Mouse (Mus musculus): ENCODE data around the gene Kiss1r. TPM values are rescaled to one million over a fixed set of nuclear protein-coding genes. Genes with fewer than 3 reads are reported as not detected.

Kiss1r gene
- polyA plus RNA-seq, 1 experiment from 2014 or later, result 1.5 TPM

DNA sequence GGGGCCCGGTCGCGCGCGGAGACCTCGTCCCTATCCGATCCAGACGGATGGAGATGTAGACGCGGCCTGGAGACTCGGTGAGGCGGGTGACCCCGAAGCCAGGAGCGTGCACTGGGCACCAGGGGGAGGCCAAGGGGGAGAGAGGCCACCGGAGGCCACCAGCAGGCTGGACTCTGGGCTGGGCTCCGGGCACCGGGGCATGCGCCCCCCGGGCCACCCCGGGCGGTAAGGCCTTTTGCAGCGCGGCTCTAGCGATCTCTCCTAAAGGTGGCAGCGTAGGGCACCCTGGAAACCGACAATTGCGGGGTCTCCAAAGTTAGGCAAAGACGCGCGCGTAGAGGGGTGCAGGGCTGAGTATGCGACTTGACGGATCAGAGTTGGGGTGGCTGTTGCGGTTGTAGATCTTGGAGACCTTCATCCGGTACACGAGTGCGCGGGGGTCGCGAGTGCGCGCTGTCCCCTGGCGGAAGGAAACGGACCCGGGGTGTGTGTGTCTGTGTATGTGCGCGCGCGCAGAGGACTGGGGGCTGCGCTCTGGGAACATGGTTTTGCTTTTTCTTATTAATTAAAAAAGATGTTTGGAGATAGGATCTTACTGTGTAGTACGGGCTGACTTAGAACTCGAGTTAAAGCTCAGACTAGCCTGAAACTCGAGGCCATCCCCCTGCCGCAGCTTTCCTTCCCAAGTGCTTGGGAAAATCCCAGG, 10.7 kb downstream of the Kiss1r start:
- Histone ChIP-seq H3K9ac (replicated peaks) (peak overlapping the region; percentile 88), H3K9me3 (no peaks in the 10 kb centered on the region), H3K4me1 (peaks cover 55% of the 10 kb centered on the region), H3K27me3 (peaks cover 23% of the 10 kb centered on the region), H3K4me3 (peak overlapping the region; percentile 90), H3K27ac (replicated peaks) (peak overlapping the region; percentile 90), H3K36me3 (peaks cover 20% of the 10 kb centered on the region), H3K4me2 (replicated peaks) (peak overlapping the region; percentile 88)
- 0% methylated on average over 54 of the region's 54 CpGs for WGBS
- ATAC-seq (ENCODE audit: low FRiP score, low read depth), result peak; percentile 41

DNA sequence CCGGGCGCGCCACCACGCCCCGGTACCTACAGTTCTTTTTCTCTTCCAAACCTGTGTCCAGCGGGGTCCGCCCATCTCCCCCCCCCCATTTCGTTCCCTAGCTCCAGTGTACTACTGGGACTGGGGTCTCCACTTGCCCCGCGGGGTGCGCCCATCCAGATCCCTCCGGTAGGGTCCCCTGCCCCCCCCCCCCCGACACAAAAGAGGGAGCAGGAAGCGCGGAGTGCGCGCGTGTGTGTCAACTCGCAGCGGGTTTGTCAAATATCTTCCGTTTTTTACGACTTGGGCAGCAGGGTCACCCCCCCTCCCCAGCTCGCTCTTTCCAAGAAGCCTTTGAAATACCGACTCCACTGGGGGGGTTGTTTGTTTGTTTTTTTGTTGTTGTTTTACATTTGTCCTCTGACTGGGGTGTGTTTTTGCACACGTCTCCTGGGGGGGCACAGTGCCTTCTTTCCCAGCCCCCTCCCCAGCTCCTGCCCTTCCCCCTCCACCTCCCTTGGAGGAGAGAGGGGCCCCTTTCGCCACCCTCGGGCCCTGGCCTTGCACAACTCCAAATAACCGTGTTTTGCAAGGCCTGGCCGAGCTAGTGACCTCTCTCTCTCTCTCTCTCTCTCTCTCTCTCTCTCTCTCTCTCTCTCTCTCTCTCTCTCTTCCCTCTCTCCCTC, 11.4 kb downstream of the Kiss1r start:
- Histone ChIP-seq H3K27ac (replicated peaks) (peak overlapping the region; percentile 90), H3K27me3 (peaks cover 16% of the 10 kb centered on the region), H3K4me1 (peaks cover 62% of the 10 kb centered on the region), H3K4me2 (replicated peaks) (peak overlapping the region; percentile 88), H3K36me3 (peaks cover 26% of the 10 kb centered on the region), H3K9me3 (no peaks in the 10 kb centered on the region), H3K4me3 (peak overlapping the region; percentile 90), H3K9ac (replicated peaks) (peak overlapping the region; percentile 88)
- WGBS, result 0% methylated on average over 23 of the region's 29 CpGs
- ATAC-seq (ENCODE audit: low FRiP score, low read depth), result no peak

- H3K27me3 ChIP-seq, result peaks cover 8% of the 10 kb centered on the region
- peak overlapping the region; percentile 88 for H3K4me2 ChIP-seq (replicated peaks)
- no peak for ATAC-seq (ENCODE audit: low FRiP score, low read depth)
- H3K36me3 ChIP-seq, result peaks cover 31% of the 10 kb centered on the region
- H3K9ac ChIP-seq (replicated peaks), result peak overlapping the region; percentile 88
- H3K4me3 ChIP-seq, result peak overlapping the region; percentile 90
- H3K9me3 ChIP-seq, result no peaks in the 10 kb centered on the region
- WGBS, result 31% methylated on average over 9 of the region's 9 CpGs
- H3K4me1 ChIP-seq, result peaks cover 65% of the 10 kb centered on the region
- H3K27ac ChIP-seq (replicated peaks), result peak overlapping the region; percentile 90
Measured at GRCm38 (mm10) chr10:79928907-79929701, 12.3 kb downstream of the Kiss1r start.

DNA sequence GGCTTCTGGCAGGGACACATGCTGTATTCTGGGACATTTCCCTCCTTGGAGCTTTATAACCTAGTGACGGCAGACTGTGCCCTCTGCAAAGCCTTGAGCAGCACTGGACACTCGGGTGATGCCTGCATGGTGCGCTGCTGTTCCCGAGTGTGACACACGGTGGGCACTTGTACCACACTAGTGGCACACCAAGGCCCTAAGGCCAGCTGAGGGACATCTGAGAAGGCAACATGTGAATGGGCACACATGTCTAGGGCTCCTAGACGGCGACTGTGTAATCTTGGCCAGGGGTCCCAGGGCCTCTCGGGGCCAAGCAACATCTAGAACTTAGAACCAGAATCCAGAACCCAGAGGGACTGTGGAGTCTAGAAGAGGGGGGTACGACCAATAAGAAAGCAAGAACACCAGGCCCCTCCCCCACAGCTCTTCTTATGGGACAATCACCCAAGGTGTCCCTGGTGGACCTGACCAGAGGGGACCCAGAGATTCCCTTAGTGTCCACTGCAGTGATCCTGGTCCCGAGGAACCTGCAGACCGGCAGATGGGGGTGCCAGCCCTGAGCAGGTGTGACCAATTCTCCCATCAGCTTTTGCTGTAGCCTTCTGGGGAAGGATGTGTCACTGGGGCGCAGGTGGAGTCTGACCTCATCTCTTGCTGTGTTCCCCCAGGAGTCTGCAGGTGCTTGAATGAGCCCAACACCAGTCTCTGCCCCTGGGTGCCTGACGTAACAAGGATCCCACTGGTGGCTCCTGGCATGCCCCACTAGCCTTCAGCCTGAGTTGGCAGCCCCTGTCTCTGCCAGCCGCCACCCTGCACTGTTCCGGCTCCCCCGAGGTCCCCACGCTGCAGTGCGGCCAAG, 13.4 kb downstream of the Kiss1r start:
- Histone ChIP-seq H3K4me1 (peaks cover 62% of the 10 kb centered on the region), H3K4me3 (0 out of 2 replicates have a peak overlapping the region, but pooled peaks have one; percentile 4), H3K4me2 (replicated peaks) (peak overlapping the region; percentile 88; the same call in 1 of the 2 replicates), H3K9me3 (no peaks in the 10 kb centered on the region), H3K27ac (replicated peaks) (no peak overlapping the region), H3K9ac (replicated peaks) (0 out of 2 replicates have a peak overlapping the region, but pooled peaks have one; percentile 37), H3K36me3 (peaks cover 31% of the 10 kb centered on the region), H3K27me3 (peaks cover 6% of the 10 kb centered on the region)
- no peak for ATAC-seq (ENCODE audit: low FRiP score, low read depth)
- WGBS, result 87% methylated on average over 18 of the region's 18 CpGs

GRCm38 (mm10) chr10:79930826-79931186, 14.0 kb downstream of the Kiss1r start:
- no peak for ATAC-seq (ENCODE audit: low FRiP score, low read depth)
- peaks cover 4% of the 10 kb centered on the region for H3K27me3 ChIP-seq
- 0 out of 2 replicates have a peak overlapping the region, but pooled peaks have one; percentile 3 for H3K4me3 ChIP-seq
- H3K4me2 ChIP-seq (replicated peaks), result no peak overlapping the region
- H3K27ac ChIP-seq (replicated peaks), result no peak overlapping the region
- H3K4me1 ChIP-seq, result peaks cover 57% of the 10 kb centered on the region
- 0 out of 2 replicates have a peak overlapping the region, but pooled peaks have one; percentile 37 for H3K9ac ChIP-seq (replicated peaks)
- H3K9me3 ChIP-seq, result no peaks in the 10 kb centered on the region
- WGBS, result 87% methylated on average over 16 of the region's 16 CpGs
- H3K36me3 ChIP-seq, result peaks cover 31% of the 10 kb centered on the region

- H3K27ac ChIP-seq (replicated peaks), result no peak overlapping the region
- 86% methylated on average over 9 of the region's 9 CpGs for WGBS
- H3K36me3 ChIP-seq, result peaks cover 31% of the 10 kb centered on the region
- H3K9ac ChIP-seq (replicated peaks), result no peak overlapping the region
- H3K4me1 ChIP-seq, result peaks cover 50% of the 10 kb centered on the region
- no peak overlapping the region for H3K4me2 ChIP-seq (replicated peaks)
- no peak for ATAC-seq (ENCODE audit: low FRiP score, low read depth)
- H3K27me3 ChIP-seq, result no peaks in the 10 kb centered on the region
- H3K9me3 ChIP-seq, result no peaks in the 10 kb centered on the region
- no peak overlapping the region for H3K4me3 ChIP-seq
Measured at GRCm38 (mm10) chr10:79931797-79932196, 15.0 kb downstream of the Kiss1r start.

GRCm38 (mm10) chr10:79932736-79933135, 16.0 kb downstream of the Kiss1r start:
- H3K9ac ChIP-seq (replicated peaks), result 0 out of 2 replicates have a peak overlapping the region, but pooled peaks have one; percentile 16

DNA sequence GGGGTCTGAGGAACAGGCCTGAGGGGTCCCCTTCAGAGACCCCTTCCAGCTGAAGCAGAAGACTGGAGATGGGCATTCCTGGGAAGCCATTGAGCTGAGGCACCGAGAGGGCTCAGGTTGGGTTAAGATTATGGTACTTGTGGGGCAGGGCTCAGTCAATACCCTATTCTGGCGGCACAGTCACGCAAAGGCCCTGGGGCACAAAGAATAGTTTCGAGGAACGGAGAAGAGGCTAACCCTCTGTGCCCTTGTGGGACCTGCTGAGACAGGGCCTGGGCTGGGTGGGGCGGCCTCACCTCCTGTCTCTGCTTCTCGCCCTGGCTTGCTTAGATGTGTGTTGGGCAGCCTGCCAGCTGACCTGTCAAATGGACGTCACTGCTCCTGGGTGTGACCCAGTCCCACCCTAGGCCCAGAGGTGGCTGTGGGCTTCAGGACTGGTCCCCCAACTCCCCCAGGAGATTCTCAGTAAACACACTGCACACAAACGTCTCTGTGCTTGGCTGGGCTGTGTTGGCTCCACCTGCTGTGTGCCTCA, 16.4 kb downstream of the Kiss1r start:
- Histone ChIP-seq H3K4me2 (replicated peaks) (no peak overlapping the region), H3K9ac (replicated peaks) (no peak overlapping the region), H3K36me3 (peaks cover 38% of the 10 kb centered on the region), H3K27me3 (no peaks in the 10 kb centered on the region), H3K27ac (replicated peaks) (peak overlapping the region; percentile 52; the same call in 1 of the 2 replicates), H3K4me3 (no peak overlapping the region), H3K9me3 (no peaks in the 10 kb centered on the region), H3K4me1 (peaks cover 53% of the 10 kb centered on the region)
- WGBS, result 75% methylated on average over 9 of the region's 9 CpGs
- ATAC-seq (ENCODE audit: low FRiP score, low read depth), result no peak

More at GRCm38 (mm10) chr10:79932736-79933135, 16.0 kb downstream of the Kiss1r start:
- Histone ChIP-seq H3K9me3 (no peaks in the 10 kb centered on the region), H3K4me3 (no peak overlapping the region), H3K27ac (replicated peaks) (peak overlapping the region; percentile 32; the same call in 1 of the 2 replicates), H3K36me3 (peaks cover 37% of the 10 kb centered on the region), H3K27me3 (no peaks in the 10 kb centered on the region), H3K4me2 (replicated peaks) (no peak overlapping the region), H3K4me1 (peaks cover 56% of the 10 kb centered on the region)
- no peak for ATAC-seq (ENCODE audit: low FRiP score, low read depth)
- WGBS, result 15% methylated on average over 8 of the region's 8 CpGs

DNA sequence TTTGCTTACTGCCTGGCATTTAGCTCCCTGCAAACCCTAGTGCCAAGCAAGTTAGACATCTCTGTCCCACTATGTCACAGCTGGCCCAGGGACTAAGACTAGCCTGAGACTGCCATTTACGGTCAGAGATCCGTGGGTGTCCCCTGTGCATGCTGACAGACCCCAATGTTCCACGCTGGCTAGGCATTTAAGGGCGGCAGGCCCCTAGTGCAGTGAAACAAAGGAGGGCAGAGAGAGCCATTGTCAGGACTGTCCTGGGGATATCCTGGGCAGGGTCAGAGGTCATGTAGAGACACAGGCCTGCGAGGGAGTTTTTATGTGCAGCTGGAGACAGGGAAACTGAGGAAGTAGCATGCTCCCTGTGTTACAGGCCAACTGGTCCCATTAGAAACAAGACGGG, 17.1 kb downstream of the Kiss1r start:
- Histone ChIP-seq H3K27me3 (no peaks in the 10 kb centered on the region), H3K4me2 (replicated peaks) (no peak overlapping the region), H3K4me3 (no peak overlapping the region), H3K36me3 (peaks cover 38% of the 10 kb centered on the region), H3K27ac (replicated peaks) (peak overlapping the region; percentile 43), H3K4me1 (peaks cover 49% of the 10 kb centered on the region), H3K9me3 (no peaks in the 10 kb centered on the region), H3K9ac (replicated peaks) (no peak overlapping the region)
- 37% methylated on average over 6 of the region's 6 CpGs for WGBS
- no peak for ATAC-seq (ENCODE audit: low FRiP score, low read depth)

GRCm38 (mm10) chr10:79934272-79934721, 17.5 kb downstream of the Kiss1r start:
- no peak overlapping the region for H3K4me3 ChIP-seq
- peaks cover 38% of the 10 kb centered on the region for H3K36me3 ChIP-seq
- H3K9ac ChIP-seq (replicated peaks), result no peak overlapping the region
- no peaks in the 10 kb centered on the region for H3K27me3 ChIP-seq
- H3K4me2 ChIP-seq (replicated peaks), result no peak overlapping the region
- peak overlapping the region; percentile 43; the same call in 1 of the 2 replicates for H3K27ac ChIP-seq (replicated peaks)
- no peaks in the 10 kb centered on the region for H3K9me3 ChIP-seq
- WGBS, result 75% methylated on average over 13 of the region's 13 CpGs
- peaks cover 45% of the 10 kb centered on the region for H3K4me1 ChIP-seq
- no peak for ATAC-seq (ENCODE audit: low FRiP score, low read depth)

Data from midbrain, embryonic 12.5 days (tissue).